ENCODE assay signal across 8 mouse cellular contexts in genomic region chr15:98569216-98569615, GRCm38 (mm10). TPM values are rescaled to one million over a fixed set of nuclear protein-coding genes. Genes with fewer than 3 reads are reported as not detected.
DNase-seq lines count a peak whose midpoint lies in the region; ATAC-seq and TF ChIP-seq lines count a peak whose summit lies in the region.

No protein-coding gene starts in this region.

- no peaks in the 10 kb centered on the region for H3K9me3 ChIP-seq in hindbrain, embryonic 14.5 days (ENCODE audit: control insufficient read depth, low read length)
- no peaks in the 10 kb centered on the region for H3K9me3 ChIP-seq in midbrain, embryonic 15.5 days

- no peaks in the 10 kb centered on the region for H3K27me3 ChIP-seq in kidney, adult 2 months (replicated peaks; ENCODE audit: control insufficient read depth, insufficient read depth, low read length)
- no peaks in the 10 kb centered on the region for H3K27me3 ChIP-seq in hindbrain, embryonic 14.5 days (ENCODE audit: control insufficient read depth, insufficient read depth, low read length)
- H3K27me3 ChIP-seq in midbrain, embryonic 15.5 days (replicated peaks) = no peaks in the 10 kb centered on the region

- no peak for TF ChIP-seq CTCF in kidney, adult 2 months (conservative IDR thresholded peaks at IDR 0.05; ENCODE audit: insufficient read depth, insufficient read length, low read depth, low read length)
- TF ChIP-seq CTCF in bone marrow macrophage, adult 2 months (IDR thresholded peaks at IDR 0.05; ENCODE audit: low read depth, low read length) = no peak

- TF ChIP-seq POLR2A in kidney, adult 2 months (IDR thresholded peaks at IDR 0.05; ENCODE audit: low read depth, low read length) = no peak
- TF ChIP-seq POLR2A in bone marrow macrophage, adult 2 months (IDR thresholded peaks at IDR 0.05; ENCODE audit: borderline replicate concordance, low read depth, low read length) = no peak

- peak overlapping the region; percentile 63 for H3K4me2 ChIP-seq in hindbrain, embryonic 14.5 days (replicated peaks)
- peak overlapping the region; percentile 65 for H3K4me2 ChIP-seq in midbrain, embryonic 15.5 days

- H3K36me3 ChIP-seq in kidney, adult 2 months (ENCODE audit: control insufficient read depth, insufficient read depth, low read length) = no peaks in the 10 kb centered on the region
- peaks cover 8% of the 10 kb centered on the region for H3K36me3 ChIP-seq in hindbrain, embryonic 14.5 days (replicated peaks; ENCODE audit: control insufficient read depth, insufficient read depth)
- no peaks in the 10 kb centered on the region for H3K36me3 ChIP-seq in midbrain, embryonic 15.5 days (replicated peaks)

- WGBS in kidney, adult 2 months = 50% methylated on average over 7 of the region's 7 CpGs
- 68% methylated on average over 7 of the region's 7 CpGs for WGBS in hindbrain, embryonic 14.5 days
- 69% methylated on average over 7 of the region's 7 CpGs for WGBS in midbrain, embryonic 15.5 days

- DNase-seq in kidney, adult 2 months = peak; percentile 40
- no peak for DNase-seq in kidney, adult 18-20 months
- DNase-seq in hindbrain, embryonic 14.5 days (ENCODE audit: low spot score) = no peak
- no peak for DNase-seq in right cerebral cortex, adult 2 months (ENCODE audit: low spot score in 2 of 2)
- no peak for DNase-seq in cerebellum, adult 8-10 months
- no peak for DNase-seq in urinary bladder, postnatal 36 days (ENCODE audit: low spot score in 2 of 2)

- no peak for ATAC-seq in hindbrain, embryonic 14.5 days (ENCODE audit: low FRiP score)
- ATAC-seq in midbrain, embryonic 15.5 days (replicated peaks) = no peak

- peaks cover 4% of the 10 kb centered on the region; the same call in 1 of the 2 replicates for H3K4me1 ChIP-seq in kidney, adult 2 months (ENCODE audit: control insufficient read depth, insufficient read depth, low read length)
- H3K4me1 ChIP-seq in bone marrow macrophage, adult 2 months (ENCODE audit: control insufficient read depth, insufficient read depth, low read length) = peaks cover 29% of the 10 kb centered on the region
- peaks cover 30% of the 10 kb centered on the region for H3K4me1 ChIP-seq in hindbrain, embryonic 14.5 days (replicated peaks; ENCODE audit: control insufficient read depth, insufficient read depth, low read length)
- H3K4me1 ChIP-seq in midbrain, embryonic 15.5 days = peaks cover 31% of the 10 kb centered on the region

- H3K27ac ChIP-seq in kidney, adult 2 months (ENCODE audit: insufficient read depth, low read depth, low read length) = peak overlapping the region; percentile 1; the same call in 1 of the 2 replicates
- no peak overlapping the region for H3K27ac ChIP-seq in bone marrow macrophage, adult 2 months (ENCODE audit: insufficient read depth, low read depth, low read length)
- H3K27ac ChIP-seq in hindbrain, embryonic 14.5 days = no peak overlapping the region
- no peak overlapping the region for H3K27ac ChIP-seq in midbrain, embryonic 15.5 days

- H3K9ac ChIP-seq in hindbrain, embryonic 14.5 days = peak overlapping the region; percentile 73
- H3K9ac ChIP-seq in midbrain, embryonic 15.5 days = peak overlapping the region; percentile 74; the same call in 1 of the 2 replicates

- H3K4me3 ChIP-seq in kidney, adult 2 months (ENCODE audit: insufficient read depth, low read depth, low read length) = no peak overlapping the region
- H3K4me3 ChIP-seq in bone marrow macrophage, adult 2 months (ENCODE audit: insufficient read depth, low read length) = peak overlapping the region; percentile 86
- peak overlapping the region; percentile 59; the same call in 1 of the 2 replicates for H3K4me3 ChIP-seq in hindbrain, embryonic 14.5 days (replicated peaks; ENCODE audit: low read length)
- H3K4me3 ChIP-seq in midbrain, embryonic 15.5 days = peak overlapping the region; percentile 96; the same call in 1 of the 2 replicates

RNA-seq across cellular contexts. Expression of gene Ccnt1, which starts 1.5 kb away (rescaled TPM):
- polyA plus RNA-seq in kidney, adult 2 months (2012; rRNA removed) = 10.0 and 11.0 TPM in 2 replicates
- 42.6 and 44.0 TPM in 2 replicates for polyA plus RNA-seq in bone marrow macrophage, adult 2 months (2012; ENCODE audit: insufficient read depth, insufficient read length, missing spikeins)
- 59.8 and 65.1 TPM in 2 replicates for polyA plus RNA-seq in hindbrain, embryonic 14.5 days (2014; fragmentation: Nextera tagmentation; extraction: Ambion mirVana)
- polyA plus RNA-seq in midbrain, embryonic 15.5 days (2015; fragmentation: Nextera tagmentation; extraction: Ambion mirVana) = 71.7 and 72.6 TPM in 2 replicates

RNA-seq across cellular contexts. Expression of gene 4930415O20Rik, which starts 1.6 kb away (rescaled TPM):
- 1.0 and 1.1 TPM in 2 replicates for polyA plus RNA-seq in kidney, adult 2 months (2012; rRNA removed)
- polyA plus RNA-seq in bone marrow macrophage, adult 2 months (2012; ENCODE audit: insufficient read depth, insufficient read length, missing spikeins) = not detected in 2 replicates
- polyA plus RNA-seq in hindbrain, embryonic 14.5 days (2014; fragmentation: Nextera tagmentation; extraction: Ambion mirVana) = not detected in 2 replicates
- polyA plus RNA-seq in midbrain, embryonic 15.5 days (2015; fragmentation: Nextera tagmentation; extraction: Ambion mirVana) = 0.44 and 0.46 TPM in 2 replicates

RNA-seq across cellular contexts. Expression of gene Kansl2, which starts 35.2 kb away (rescaled TPM):
- polyA plus RNA-seq in kidney, adult 2 months (2012; rRNA removed) = 32.0 and 33.1 TPM in 2 replicates
- polyA plus RNA-seq in bone marrow macrophage, adult 2 months (2012; ENCODE audit: insufficient read depth, insufficient read length, missing spikeins) = 56.6 and 62.4 TPM in 2 replicates
- 99.5 and 100 TPM in 2 replicates for polyA plus RNA-seq in hindbrain, embryonic 14.5 days (2014; fragmentation: Nextera tagmentation; extraction: Ambion mirVana)
- polyA plus RNA-seq in midbrain, embryonic 15.5 days (2015; fragmentation: Nextera tagmentation; extraction: Ambion mirVana) = 124 and 128 TPM in 2 replicates

RNA-seq across cellular contexts. Expression of gene Adcy6, which starts 40.7 kb away (rescaled TPM):
- polyA plus RNA-seq in kidney, adult 2 months (2012; rRNA removed) = 98.7 and 104 TPM in 2 replicates
- polyA plus RNA-seq in bone marrow macrophage, adult 2 months (2012; ENCODE audit: insufficient read depth, insufficient read length, missing spikeins) = 0.35 and 0.72 TPM in 2 replicates
- 8.4 and 11.0 TPM in 2 replicates for polyA plus RNA-seq in hindbrain, embryonic 14.5 days (2014; fragmentation: Nextera tagmentation; extraction: Ambion mirVana)
- polyA plus RNA-seq in midbrain, embryonic 15.5 days (2015; fragmentation: Nextera tagmentation; extraction: Ambion mirVana) = 14.0 and 15.2 TPM in 2 replicates
